Mouse (Mus musculus) central nervous system, embryonic 18 days (tissue): ENCODE results near the gene Coch. TPM values are rescaled to one million over a fixed set of nuclear protein-coding genes. Genes with fewer than 3 reads are reported as not detected.

Source experiments
- polyA plus RNA-seq: library from polyadenylated mRNA; depleted of rRNA; stranded (reverse); fragments of >200 nt; gene quantifications from 2 replicates; pipeline ENCODE4 v1.2.3, GENCODE M21; 2012; rRNA removed

The Coch gene
- 20.4 and 20.7 TPM in 2 replicates for polyA plus RNA-seq

DNA sequence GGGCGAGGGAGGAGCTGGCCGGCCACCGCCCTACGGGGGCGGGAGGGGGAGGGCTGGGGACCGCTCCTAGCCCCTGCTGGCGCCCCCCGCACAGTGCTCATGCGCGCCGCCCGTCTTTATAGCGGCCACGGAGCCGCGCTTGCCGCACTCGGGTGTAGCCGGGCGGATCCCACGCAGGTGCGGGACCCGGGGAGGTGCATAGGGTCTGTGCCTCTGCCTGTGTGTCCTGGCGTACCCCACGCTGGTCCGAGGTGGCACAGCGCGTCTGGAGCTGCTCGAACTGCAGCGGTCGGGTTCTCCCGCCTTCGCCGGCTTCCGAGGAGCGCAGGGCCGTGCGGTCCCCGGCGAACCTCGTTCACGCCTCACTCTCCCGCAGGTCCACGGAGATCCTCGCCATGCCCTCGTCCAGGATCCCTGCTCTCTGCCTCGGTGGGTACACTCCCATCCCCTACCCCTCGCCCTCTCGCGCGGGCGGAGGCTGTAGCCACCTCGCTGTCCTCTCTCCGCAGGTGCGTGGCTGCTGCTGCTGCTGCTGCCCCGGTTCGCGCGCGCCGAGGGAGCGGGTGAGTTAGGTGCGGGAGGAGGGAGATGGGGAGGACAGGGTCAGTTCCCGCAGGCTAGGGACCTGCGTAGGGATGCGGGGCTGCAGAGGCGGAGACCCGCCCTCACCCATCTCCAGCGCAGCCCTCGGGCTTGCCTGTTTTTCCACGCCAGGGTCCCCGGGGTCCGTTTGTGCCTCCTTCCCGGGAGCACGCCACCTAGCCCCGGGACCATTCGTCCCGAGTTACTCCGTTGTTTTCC is at the start of gene Coch:
Coch (plus strand) TSS at position 113 of the 801 bp plus-strand sequence.

Other genes with a start within 250 kb of the Coch start
- 17.3 and 17.6 TPM in 2 replicates for gene G2e3, start 245.3 kb upstream of the Coch start, polyA plus RNA-seq
- gene Scfd1, start 215.8 kb upstream of the Coch start, polyA plus RNA-seq: 33.2 and 38.1 TPM in 2 replicates
- 30.0 and 32.1 TPM in 2 replicates for gene Ap4s1, start 97.7 kb downstream of the Coch start, polyA plus RNA-seq
- 64.2 and 69.8 TPM in 2 replicates for gene Strn3, start 98.6 kb downstream of the Coch start, polyA plus RNA-seq
- gene Hectd1, start 236.2 kb downstream of the Coch start, polyA plus RNA-seq: 35.9 and 37.9 TPM in 2 replicates